Mouse (Mus musculus) G1E (cell line): ENCODE measurements around the gene Sipa1l3.

Experiments
- CTCF ChIP-seq: IDR thresholded peaks from 2 replicates; pipeline ENCODE4 v1.5.1; 2012; ENCODE audit warnings: low read depth, low read length, inconsistent platforms, mixed read lengths
- GATA1 ChIP-seq: IDR thresholded peaks from 2 replicates; pipeline ENCODE4 v1.6.1; 2012; ENCODE audit warnings: borderline replicate concordance, low read length, inconsistent platforms, mixed read lengths

GRCm38 (mm10) chr7:29396216-29396942 is 122.1 kb downstream of the Sipa1l3 start:
- TF ChIP-seq CTCF = no peak
- no peak for TF ChIP-seq GATA1
